Mouse (Mus musculus) stomach, postnatal 0 days (tissue): ENCODE measurements around the gene 4930432M17Rik.

Experiments
- CTCF ChIP-seq: IDR thresholded peaks from 2 replicates; pipeline ENCODE4 v1.5.1; 2016; ENCODE audit warnings: antibody characterized with exemption, low read depth, mild to moderate bottlenecking, moderate library complexity
- EP300 ChIP-seq: optimal IDR thresholded peaks from 2 replicates; pipeline ENCODE3; 2016; ENCODE audit warnings: antibody characterized with exemption

- TF ChIP-seq CTCF, result no peak
- TF ChIP-seq EP300, result no peak
These were observed 29.9 kb downstream of the 4930432M17Rik start for GRCm38 (mm10) chr3:121700364-121700952.
